Mouse (Mus musculus) brain, embryonic 14.5 days (tissue): ENCODE measurements around the gene Tnni3.

Source experiments
- CTCF ChIP-seq: fragments of 200-500 bp; IDR thresholded peaks from 2 replicates; pipeline ENCODE4 v1.5.1; 2012; ENCODE audit warnings: inconsistent platforms, mild to moderate bottlenecking, moderate library complexity, borderline replicate concordance; ENCODE audit not compliant: insufficient read depth, insufficient read length; ENCODE audit errors: extremely low read depth
- POLR2A ChIP-seq: fragments of 200-500 bp; IDR thresholded peaks from 2 replicates; pipeline ENCODE4 v1.6.1; 2012; ENCODE audit warnings: mild to moderate bottlenecking, inconsistent platforms, borderline replicate concordance; ENCODE audit not compliant: poor library complexity, insufficient read depth, insufficient read length, severe bottlenecking; ENCODE audit errors: extremely low read depth

DNA sequence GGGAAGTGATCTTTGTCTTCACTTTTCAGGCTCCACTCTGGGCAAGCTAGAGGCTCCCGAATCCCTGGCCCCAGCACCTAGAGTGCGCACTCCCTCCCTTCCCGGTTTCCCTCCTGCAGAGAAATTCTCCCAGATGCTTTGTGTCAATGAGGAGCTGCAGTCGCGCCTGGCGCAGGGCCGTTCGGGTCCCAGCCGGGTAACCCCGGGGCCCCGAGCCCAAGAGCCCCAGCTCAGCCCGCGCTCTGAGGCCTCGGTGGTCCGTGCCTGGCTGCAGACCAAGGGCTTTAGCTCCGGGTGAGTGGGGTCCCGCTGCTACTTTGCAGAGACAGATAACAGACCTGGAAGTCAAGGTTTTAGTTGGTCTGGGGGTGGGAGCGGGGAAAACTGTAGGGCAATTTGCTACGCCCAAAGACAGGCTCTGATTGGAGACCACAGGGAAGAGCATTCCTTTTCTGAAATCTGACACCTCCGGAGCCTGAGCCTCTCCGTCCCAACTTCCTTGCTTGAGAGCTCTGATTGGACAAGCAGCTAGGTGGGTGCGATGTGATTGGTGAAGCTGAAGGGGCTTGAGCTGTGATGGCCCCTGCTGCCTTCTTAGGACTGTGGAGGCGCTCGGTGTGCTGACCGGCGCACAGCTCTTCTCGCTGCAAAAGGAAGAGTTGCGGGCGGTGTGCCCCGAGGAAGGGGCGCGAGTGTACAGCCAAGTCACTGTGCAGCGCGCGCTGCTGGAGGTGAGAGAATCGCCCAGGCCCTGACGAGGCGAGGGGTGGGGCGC lies 45.8 kb downstream of the Tnni3 start:
- TF ChIP-seq POLR2A = no peak; the same call in 1 of the 2 replicates
- TF ChIP-seq CTCF = no peak
